Mouse (Mus musculus) E14TG2a.4 (cell line): ENCODE results near the gene Prx.

Experiments used
- CTCF ChIP-seq: conservative IDR thresholded peaks from 2 replicates; pipeline ENCODE4 v1.5.1; 2014; ENCODE audit warnings: low read length
- POU5F1 ChIP-seq: IDR thresholded peaks from 2 replicates; pipeline ENCODE4 v1.6.1; 2014; ENCODE audit warnings: low read length, borderline replicate concordance

- no peak for TF ChIP-seq CTCF
- no peak for TF ChIP-seq POU5F1
These were observed 7.7 kb downstream of the Prx start for GRCm38 (mm10) chr7:27506765-27507370.
